Mouse (Mus musculus): ENCODE results near the gene Col11a2.

DNA sequence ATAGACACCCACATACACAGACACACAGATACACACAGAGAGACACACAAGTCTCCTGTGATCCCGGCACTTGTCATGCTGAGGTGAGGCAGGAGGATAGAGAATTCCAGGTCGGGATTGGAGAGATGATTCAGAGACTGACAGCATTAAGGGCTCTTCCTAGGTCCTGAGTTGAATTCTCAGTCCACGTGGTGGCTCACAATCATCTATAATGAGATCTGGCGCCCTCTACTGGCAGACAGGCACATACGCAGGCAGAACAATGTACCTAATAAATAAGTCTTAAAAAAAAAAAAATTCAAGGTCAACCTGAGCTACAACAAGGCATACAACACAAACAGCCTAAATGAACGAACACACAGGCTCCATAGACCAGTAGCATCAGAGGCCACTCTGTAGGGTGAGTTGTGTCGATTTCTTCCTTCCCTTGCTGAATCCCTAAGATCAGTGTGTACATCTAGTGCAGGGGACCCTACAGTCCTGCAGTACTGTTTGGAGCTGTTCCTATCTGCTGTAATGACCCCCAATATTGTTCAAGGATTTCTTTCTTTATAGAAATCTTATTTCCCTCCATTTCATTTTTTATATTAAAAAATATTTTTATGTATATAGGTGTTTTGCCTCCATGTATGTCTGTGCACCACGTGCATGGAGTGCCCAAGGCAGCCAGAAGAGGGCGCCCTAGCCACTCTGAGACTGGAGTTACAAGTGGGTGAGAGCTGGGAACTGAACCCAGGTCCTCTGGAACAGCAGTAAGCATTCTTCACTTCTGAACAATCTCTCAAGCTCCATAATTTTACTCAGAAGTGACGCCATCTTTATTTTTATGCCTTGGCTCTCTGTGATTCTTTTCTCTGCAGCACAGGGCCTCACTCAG is 47.2 kb upstream of the Col11a2 start:
- no peak for TF ChIP-seq ZC3H11A (IDR thresholded peaks at IDR 0.05; ENCODE audit: borderline replicate concordance, low read depth, low read length)
- no peak for TF ChIP-seq CHD2 (IDR thresholded peaks at IDR 0.05; ENCODE audit: low read depth, low read length)
